Mouse (Mus musculus) kidney, postnatal 25 days (tissue): ENCODE measurements at regions not wholly inside any gene's neighbourhood (a gene's known extent, or its start where the extent isn't known, plus 50 kb on each side); places are given as distances from the start of the nearest gene placed in this dataset.
A peak's percentile ranks its signal among the peaks of the same experiment; 100 is the strongest.

ENCODE experiments used
- DNase-seq, 2 experiments: peaks; one replicate each; pipeline ENCODE4 v3.0.0; 2021; ENCODE audit warnings: mixed read lengths in 2 of 2

DNA sequence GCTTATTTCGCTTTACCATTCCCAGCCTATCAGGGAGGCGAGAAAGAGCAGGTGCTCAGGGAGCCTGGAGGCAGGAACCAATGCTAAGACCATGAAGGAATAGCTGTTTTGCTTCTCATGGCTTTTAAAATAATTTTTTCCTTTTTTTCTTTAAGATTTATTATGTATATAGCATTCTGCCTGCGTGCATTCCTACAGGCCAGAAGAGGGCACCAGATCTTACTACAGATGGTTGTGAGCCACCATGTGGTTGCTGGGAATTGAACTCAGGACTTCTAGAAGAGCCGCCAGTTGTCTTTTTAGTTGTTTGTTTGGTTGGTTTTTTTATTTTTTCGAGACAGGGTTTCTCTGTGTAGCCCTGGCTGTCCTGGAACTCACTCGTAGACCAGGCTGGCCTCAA lies 113.6 kb upstream of the Armc2 start:
- DNase-seq = no peak

DNA sequence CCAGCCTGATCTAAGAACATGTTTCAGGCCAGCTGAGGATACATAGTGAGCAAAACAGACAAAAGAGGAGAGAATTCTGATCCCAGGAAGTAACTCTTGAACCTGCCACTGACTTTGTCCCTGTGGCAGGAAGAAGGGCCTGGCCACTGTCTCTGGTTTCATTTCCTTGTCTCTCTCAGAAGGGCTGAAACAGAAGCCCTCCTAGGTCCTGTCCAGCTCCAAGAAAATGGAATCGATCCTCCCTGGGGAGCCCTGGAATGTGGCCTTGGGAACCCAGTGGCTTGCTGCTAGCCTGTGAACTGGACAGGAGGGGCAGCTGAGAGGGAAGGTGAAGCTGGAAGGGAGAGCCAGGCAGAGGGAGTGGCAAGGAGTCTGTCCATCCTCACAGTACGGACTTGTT lies 113.1 kb upstream of the Armc2 start:
- peak; percentile 13 to 36 for DNase-seq

DNA sequence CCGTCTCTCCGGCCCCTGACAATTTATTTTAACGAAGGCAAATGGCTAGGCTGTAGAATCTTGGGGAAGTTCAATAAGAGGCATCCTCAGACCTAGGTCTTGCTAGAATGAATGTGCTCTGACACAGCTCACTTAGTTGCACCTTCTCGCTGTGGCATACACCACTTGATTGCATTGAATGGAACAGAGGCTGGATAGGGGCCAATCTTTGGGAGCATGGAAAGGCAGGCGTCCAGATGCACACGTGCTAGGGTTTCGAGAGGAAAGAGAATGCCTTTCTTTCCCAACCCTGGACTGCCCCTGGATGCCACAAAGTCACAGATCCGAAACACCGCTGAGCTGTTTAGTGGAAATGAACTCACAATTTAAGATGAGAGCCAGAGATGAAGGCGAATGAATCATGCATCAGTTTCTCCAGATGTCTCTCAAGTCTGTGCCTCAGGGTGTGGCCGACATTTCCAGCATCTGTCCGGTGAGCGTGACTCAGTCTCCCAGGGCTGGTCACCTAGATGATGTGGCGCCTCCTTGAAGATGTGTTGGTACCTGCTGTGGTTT lies 109.7 kb upstream of the Armc2 start:
- DNase-seq = peak; percentile 50 to 64

DNA sequence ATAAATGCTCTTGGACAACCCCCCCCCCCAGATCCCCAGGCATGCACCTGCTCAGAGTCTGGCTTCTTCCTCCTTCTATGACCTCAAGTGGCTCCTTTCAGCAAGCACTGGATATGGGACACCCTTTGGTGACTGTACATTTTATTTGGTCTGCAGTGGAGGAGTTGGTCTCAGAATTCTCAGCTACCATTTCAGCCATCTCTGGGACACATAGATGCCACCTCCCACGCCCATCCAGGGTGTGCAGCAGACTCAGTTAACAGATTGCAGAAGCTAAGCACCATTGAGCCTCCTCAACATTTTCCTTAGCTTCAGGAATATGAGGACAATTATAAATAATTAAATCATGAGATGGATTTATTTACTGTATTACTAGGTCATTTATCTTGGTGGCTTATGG lies 108.6 kb upstream of the Armc2 start:
- DNase-seq = no peak

DNA sequence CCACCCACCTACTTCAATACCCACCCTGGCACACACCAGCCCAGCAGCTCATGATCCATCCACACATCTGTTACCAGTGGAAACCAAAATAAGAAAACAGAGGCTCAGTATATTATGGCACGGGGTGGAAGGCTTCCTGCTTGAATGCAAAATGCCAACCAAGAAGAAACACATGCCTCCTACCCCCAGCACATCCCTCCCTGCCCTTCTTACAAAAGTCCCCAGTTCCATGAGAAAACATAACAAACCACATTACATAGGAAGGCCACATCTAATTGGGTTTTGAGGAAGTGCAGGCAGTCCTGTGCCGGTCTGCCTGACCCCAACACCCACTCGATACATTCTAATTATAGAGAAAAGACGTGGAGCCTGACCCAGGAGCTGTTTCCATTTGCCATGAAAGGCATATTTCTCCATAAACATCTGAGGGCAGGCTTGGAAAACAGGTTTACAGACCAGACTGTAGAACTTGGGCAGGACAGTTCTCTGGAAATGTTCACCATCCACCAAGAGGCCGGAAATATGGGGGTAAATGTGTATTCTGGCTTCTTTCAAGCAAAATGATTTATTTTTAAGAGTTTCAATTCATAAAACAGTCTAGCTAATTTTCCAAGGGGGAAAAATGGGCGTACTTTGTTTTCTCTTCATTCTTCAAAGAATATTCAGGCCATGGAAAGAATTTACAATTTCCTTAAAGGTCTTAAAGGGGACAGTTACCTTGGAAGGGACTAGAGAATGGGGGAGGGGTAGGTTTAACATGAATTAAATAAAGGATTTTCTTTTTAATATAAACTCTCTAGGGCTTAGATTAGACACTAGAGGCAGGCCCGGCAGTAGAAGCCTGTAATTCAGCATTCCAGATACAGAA lies 104.8 kb upstream of the Armc2 start:
- no peak for DNase-seq

DNA sequence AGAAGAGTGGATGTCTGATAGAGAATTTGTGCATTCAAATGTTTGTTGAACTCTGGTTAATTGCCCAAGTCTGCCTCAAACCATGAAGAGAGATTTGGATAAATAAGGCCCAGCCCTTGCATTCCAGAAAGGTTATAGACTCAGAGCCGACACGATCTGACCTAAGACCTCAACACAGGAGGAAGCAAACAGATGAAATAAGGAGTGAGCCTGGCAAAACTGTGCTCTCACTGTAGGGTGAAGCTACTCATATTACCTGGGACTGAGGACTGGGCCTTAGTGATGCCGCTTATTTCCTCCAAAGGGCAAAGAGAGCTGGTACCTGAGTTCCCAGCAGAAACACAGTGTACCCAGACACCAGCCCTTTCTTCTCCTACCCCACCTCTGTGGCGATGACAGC lies 103.7 kb upstream of the Armc2 start:
- DNase-seq = no peak

DNA sequence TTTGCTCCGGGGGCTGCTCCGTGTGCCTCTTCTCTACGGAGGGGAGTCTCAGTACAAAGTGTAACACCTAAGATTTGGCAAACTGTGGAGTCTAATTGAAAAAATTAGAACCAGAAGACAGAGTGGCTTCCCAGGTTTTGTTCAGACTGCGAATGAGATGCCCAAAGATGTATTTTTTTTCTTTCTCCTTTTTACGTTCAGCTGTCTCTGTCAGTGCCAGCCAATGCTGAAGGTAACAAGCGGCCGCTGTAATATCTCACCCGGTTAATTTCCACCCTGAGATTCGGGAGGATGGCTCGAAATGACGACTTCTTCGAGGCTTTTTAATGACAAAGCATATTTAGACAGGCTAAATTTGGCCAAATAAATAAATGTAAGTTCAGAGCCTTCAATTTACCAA lies 101.1 kb upstream of the Armc2 start:
- peak in 1 of 2 experiments; percentile 22 for DNase-seq

DNA sequence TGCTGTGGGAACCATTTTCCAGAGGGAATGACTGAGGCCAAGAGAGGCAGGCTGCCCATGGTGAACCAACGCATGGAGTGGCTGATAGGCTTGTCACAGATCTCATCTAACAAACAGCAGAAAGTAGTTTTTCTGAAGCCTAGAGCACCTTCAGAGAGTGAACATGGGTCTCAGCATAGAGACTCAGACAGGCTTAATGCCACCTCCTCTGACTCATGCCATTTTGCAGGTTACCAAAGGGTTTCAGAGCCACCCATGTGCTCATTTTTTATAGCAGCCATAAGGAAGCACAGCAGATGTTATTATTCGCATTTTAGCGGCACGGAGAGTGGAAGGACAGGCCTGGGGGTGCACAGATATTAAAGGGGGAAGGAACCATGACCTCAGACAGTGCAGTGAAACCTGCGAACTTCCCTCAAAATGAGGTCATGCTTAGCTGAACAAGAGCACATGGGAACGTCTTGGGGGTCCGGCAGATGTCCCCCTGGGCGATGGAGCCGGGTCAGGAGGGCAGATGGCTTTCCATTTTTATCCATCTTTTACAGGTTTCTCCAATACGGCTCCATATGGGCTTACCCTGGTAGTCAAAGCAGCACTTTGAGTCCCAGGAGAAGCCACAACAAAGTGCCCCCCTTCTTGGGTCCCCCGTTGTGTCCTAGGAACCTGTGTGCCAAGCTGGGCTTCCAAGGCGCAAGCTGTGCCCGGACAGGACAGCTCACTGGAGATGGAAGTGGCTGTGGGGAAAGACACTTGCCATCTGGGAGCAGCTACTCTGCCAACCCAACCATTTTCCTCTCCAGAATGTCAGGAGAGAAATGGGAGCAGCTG lies 100.3 kb upstream of the Armc2 start:
- peak in 1 of 2 experiments; percentile 21 for DNase-seq

DNA sequence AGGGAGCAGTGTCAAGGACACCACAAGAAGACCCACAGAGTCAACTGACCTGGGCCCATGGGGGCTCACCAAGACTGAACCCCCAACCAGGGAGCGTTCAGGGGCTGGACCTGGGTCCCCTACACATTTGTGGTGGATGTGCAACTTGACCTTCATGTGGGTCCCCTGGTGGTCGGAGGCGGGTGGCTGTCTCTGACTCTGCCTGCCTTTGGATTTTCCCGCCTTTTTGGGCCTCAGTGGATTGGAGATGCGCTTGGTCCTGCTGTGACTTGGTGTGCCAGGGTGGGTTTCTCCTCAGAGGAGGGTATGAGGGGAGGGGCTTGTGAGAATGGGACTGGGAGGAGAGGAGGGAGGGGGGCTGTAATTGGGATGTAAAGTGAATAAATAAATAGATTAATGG lies 99.3 kb upstream of the Armc2 start:
- peak in 1 of 2 experiments; percentile 30 for DNase-seq

DNA sequence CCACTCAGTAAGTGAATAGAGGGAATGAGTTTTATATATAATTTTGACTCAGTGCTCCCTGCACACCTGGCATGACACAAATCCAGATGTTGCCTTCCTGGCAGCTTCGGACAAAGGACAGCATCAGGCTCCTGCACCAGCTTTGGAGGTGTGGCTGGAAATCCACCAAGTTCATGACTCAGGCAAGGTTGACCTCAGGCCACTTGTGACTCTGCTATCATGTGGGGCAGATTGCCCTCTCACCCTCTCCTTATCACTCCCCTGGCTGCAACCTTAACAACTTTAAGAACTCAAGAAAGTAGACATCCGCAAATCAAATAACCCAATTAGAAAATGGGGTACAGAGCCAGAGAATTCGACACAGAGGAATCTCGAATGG lies 97.7 kb upstream of the Armc2 start:
- DNase-seq = no peak

DNA sequence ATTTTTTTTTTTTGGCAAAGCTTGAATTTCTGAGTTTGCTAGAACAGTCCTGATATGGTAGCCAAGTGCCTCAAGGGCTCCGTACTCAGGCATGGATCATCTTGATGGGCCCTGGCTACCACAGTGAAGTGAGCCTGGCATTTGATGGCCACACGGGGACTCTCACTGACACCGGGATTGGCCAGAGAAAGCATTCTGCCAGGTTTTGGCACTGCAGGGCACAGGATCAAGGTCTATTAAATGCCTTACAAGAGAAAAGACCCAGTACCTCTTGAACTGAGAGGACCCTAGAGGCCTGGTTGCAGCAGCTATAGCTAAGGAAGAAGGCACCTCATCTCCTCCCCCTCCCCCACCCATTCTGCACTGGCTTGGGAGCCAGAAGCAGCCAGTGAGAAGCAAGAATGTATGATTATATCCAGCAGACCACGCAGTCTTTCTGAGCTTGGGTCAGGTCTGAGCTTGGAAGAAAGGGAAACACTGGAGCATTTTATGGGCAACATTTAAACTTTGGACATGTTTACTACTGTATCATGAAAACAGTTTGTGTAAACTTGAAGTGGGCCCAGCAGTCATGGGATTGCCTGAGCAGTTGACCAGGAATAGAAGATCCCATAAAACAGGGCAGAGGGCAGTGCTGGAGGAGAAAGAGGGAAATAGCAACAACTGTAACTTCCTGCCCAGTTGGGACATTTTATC lies 97.1 kb upstream of the Armc2 start:
- peak; percentile 22 to 57 for DNase-seq

DNA sequence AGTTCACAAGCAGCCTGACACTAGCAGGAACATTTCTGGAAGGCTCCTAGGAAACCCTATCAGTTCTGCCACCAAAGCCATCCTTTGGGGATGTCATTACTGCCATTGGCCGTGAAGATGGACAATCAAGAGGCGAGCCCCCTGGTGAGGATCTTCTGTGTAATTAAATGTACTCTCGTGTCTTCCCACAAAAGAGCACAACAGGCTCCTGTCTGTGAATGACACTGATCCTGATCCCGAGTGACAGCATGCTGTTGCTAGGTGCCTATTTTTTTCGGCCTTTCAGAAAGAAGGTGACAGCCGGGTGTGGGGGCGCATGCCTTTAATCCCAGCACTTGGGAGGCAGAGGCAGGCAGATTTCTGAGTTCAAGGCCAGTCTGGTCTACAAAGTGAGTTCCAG lies 92.5 kb upstream of the Armc2 start:
- DNase-seq = no peak

DNA sequence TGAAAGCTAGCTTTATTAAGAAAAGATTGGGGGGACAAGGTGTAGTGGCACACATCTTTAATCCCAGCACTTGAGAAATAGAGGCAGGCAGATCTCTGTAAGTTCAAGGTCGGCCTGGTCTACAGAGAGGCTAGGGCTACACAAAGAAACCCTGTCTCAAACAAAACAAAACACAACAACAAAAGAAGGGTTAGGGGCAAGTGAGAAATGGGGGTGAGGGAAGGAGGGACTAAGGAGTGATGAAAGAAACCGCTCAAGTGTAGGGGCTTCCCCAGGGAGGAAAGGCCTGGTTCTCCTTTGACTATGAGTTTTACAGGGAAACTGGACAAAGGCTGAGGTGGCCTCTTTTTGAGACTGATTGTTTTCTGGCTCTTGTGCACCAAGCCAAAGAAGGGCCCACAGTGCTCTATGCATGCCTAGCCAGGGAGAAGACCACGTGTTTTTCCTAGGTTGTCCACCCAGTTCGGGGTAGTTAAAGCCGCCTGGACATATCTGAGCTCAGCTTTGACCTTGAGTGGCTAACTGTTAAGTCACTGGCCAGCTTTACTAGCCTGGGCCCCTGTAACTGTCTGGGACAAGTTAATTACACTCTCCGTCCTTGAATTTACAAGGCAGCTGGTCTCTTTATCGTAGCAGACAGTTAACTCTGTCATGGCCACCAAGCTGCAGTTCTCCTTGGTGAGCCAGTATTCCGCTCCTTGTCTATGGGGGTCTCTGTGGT lies 90.2 kb upstream of the Armc2 start:
- DNase-seq = peak; percentile 42 to 81

DNA sequence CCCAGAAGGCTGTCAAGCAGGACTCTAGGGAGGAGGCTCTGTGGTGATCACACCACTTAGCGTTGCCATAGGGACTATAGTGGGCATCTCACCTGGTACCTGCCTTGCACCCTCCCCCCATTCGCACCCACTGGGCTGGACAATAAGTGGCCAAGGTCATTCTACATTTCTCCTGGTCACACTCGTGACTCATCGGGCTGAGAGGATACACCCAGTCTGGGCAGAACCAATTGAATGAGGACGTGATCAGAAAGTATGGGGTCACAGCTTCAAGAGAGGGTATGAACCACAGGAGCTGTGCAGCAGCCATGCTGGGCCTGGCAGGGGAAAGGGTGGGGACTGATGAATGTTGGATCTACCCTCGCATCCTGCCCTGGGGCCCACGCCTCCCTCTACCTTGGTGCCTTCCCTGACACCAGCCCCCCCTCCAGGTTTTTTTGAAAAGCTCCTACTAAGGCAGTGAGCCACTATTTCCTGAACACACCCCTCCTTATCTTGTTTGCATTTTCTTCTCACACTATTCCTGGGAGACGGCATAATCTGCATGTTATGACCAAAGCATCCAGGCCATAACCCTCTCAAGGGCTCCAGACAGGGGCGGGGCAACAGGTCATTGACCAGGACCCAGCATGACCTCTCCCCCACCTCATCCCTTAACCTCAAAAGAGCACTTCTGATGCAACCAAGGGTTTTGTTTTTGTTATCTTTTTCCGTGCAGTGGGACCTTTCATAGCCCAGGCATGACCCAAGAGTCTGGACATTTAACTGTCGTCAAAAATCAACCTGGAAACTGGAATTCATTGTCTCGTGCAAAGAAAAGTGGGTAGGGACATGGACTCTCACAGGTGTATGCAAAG lies 89.4 kb upstream of the Armc2 start:
- no peak for DNase-seq

DNA sequence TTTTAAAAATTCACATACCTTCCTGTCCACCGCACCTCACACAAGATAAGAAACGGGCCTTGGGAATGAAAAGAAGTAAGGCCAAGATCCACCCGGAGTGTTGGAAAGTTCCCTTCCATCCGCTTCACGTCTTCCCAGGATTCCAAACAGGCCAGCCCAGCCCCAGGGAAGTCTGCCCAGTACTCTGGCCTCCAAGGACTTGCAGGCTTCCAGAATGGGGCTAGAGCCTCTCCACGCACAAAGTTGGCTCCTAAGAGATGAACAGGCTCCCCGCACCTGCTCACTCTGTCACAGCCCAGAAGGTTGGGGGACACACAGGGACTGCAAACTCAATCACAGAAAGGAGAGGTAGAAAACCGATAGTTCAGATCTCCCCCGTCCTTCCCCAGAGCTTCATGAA lies 88.4 kb upstream of the Armc2 start:
- DNase-seq = no peak

DNA sequence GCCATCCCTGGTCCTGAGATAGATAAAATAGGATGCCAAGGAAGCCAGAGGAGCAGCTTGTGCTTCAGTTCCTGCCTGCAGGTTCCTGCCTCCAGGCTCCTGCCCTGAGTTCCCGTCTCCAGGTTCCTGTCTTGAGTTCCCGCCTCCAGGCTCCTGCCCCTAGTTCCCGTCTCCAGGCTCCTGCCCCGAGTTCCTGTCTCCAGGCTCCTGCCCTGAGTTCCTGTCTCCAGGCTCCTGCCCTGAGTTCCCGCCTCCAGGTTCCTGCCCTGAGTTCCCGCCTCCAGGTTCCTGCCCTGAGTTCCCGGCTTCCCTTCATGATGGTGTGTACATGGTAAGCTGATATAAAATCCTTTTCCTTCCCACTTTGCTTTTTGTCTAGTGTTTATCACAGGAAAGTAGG lies 86.8 kb upstream of the Armc2 start:
- DNase-seq = no peak

DNA sequence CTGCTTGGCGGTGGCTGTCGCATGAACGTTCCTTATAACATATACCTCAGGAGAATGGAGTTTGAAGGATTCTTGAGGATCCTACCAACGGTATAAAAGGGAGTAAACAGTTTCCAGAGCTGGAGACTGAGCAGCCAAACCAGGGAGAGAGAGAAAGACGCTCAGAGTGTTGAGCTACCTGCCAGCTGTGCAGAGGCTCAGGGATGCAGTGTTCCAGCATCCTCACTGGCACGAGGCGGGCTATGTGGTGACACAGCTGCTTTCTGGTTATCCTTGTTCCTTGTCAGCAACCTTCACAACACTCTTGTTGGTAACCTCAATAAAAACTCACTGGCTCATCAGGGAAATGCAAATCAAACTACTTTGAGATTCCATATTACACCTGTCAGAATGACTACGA lies 84.1 kb upstream of the Armc2 start:
- no peak for DNase-seq

DNA sequence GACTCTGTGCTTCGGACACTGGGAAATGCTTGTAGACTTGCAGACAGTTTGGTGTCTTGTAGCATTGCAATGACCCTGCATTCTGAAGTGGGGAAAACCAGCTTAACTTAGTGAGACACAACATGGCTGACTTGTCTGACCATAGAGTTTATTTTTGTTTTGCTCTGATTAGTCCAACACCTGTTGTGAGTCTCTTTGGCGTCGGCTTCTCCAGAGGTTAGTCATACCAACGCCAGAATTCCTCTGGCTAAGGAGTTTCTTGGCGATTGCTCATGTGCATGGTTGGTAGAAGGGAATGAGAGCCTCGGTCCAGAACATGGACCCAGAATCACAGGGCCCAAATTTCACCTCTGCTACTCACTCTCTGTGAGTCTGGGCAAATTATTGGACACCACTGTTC lies 82.9 kb upstream of the Armc2 start:
- no peak for DNase-seq

DNA sequence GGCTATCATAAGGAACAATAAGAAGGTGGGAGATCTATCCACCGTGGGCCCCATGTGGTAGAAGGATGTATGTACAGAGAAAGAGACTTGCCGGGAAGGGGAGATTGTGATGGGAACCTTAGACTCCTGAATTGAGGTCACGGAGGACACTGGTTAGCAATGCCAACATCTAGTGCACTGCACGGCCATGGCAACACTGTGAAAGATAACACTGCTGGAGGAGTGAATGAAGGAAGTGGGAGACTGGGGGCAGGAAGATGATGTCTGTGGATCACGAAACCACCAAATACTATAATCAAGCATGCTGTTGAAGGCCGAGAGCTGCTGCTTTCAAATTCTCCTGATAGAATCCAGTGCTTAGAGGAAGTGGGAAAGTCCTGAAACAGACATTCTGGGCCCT lies 78.7 kb upstream of the Armc2 start:
- no peak for DNase-seq

DNA sequence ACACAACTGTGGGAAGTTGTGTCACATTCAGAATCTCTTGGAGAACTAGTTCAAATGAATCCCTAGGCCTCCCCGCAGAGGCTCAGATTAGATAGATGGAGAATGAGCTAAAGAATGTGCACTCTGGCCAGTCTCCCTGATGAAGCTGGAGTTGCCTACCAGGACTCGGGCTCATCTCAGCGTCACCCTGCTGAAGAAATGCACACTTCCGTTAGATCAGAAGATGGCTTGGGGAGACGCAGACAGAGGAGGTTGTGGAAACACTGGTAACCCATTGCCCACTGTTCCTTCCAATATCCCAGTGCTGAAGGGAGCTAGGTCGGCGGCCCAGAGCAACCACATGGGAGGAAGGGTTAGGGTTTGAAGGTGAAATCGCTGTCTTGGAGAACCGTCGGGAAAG lies 77.7 kb upstream of the Armc2 start:
- no peak for DNase-seq

DNA sequence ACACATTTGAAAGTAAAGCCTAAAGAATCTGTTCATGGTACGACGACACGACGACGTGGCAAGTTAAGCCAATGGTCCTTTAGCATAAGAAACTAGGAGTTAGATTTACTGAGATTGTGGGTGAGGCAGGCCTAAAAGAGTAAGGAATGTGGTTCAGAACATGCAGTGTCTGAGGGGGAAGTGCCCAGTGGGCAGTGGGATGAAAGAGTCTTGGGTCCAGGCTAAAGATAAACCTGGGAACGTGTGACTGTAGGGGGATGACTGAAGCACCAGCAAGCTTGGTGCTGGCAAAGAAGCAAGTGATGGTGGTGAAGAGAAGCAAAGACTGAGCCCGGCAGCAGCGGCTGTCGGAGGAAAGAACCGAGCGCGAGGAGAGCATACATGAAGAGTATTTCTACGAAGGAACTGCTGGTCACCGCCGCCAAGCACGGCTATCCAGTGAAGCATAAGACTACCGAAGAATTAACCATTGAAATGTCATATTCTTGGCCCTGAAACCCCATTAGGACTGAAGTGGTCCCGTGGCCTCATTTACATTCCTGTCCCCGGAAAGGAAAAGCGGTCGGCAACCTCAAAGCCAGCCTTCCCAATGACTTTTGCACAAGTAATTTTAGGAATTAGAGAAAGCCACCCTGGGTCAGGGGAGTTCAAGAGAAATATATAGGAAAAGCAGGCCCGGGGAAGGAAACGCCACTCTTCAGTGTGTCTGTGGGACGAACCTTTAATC lies 76.2 kb upstream of the Armc2 start:
- no peak for DNase-seq
